In the genomic region with DNA sequence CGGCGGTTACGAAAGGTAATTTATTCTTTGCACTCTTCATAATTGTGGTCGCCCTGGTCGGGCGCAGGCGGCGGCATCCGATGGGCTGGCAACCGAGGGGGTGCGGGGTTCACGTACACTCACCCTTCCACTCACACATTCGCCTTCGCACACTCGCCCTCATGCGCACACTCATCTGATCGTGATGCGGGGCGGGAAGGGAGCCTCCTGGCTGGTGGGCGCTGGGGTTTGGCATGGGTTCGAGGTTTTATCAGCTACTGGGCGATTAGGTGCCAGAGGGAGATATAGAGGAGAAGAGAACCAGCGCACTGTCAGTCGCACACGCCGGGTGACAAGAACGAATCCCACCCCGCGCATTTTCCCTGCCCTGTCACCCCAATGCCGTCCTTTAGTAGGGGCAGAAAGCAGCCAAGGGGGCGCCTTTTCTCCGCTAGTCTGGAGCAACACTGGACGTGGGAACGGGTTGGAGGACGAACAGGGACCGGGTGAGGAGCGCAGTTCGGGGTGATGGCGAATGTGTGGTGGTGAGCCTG, we compare ENCODE assay signal across 8 mouse cellular contexts. TPM values are rescaled to one million over a fixed set of nuclear protein-coding genes. Genes with fewer than 3 reads are reported as not detected.
DNase-seq lines count a peak whose midpoint lies in the region; ATAC-seq and TF ChIP-seq lines count a peak whose summit lies in the region.

No protein-coding gene starts in this region.

- ATAC-seq in heart, embryonic 16.5 days (replicated peaks; ENCODE audit: extremely low read depth, insufficient read depth, low FRiP score) = no peak

- H3K27me3 ChIP-seq in heart, embryonic 16.5 days (ENCODE audit: control insufficient read depth, insufficient read depth, low read length) = peaks cover 4% of the 10 kb centered on the region; the same call in 1 of the 2 replicates

- H3K27ac ChIP-seq in embryonic fibroblast, embryonic 13.5 days (ENCODE audit: insufficient read depth, low read length) = no peak overlapping the region
- H3K27ac ChIP-seq in heart, embryonic 16.5 days (ENCODE audit: low read length) = no peak overlapping the region
- H3K27ac ChIP-seq in olfactory bulb, adult 2 months (ENCODE audit: insufficient read depth, low read depth, low read length) = peak overlapping the region; percentile 40

- DNase-seq in left cerebral cortex, adult 18-20 months (ENCODE audit: low spot score in 2 of 2) = peak; percentile 55 to 73
- DNase-seq in left cerebral cortex, adult 11 months (ENCODE audit: low spot score) = no peak
- peak; percentile 47 to 63 for DNase-seq in layer of hippocampus, adult 8-10 months (ENCODE audit: low spot score in 2 of 2)
- peak; percentile 31 for DNase-seq in lung, adult 2 months
- no peak for DNase-seq in spleen, adult 18-20 months

- peak overlapping the region; percentile 81 for H3K4me2 ChIP-seq in heart, embryonic 16.5 days (ENCODE audit: low read depth, low read length)

- no peaks in the 10 kb centered on the region for H3K36me3 ChIP-seq in heart, embryonic 16.5 days (ENCODE audit: control insufficient read depth, insufficient read depth)

- peak overlapping the region; percentile 68 for H3K4me3 ChIP-seq in embryonic fibroblast, embryonic 13.5 days (ENCODE audit: insufficient read depth, low read length)
- peak overlapping the region; percentile 81 for H3K4me3 ChIP-seq in heart, embryonic 16.5 days (ENCODE audit: low read length)
- peak overlapping the region; percentile 89 for H3K4me3 ChIP-seq in lung, adult 2 months (replicated peaks; ENCODE audit: extremely low read depth, low read depth, low read length)
- peak overlapping the region; percentile 97 for H3K4me3 ChIP-seq in olfactory bulb, adult 2 months (ENCODE audit: insufficient read depth, low read depth, low read length)

- TF ChIP-seq CTCF in embryonic fibroblast, embryonic 13.5 days (IDR thresholded peaks at IDR 0.05; ENCODE audit: borderline replicate concordance, insufficient read depth, low read length) = no peak
- no peak for TF ChIP-seq CTCF in lung, adult 2 months (IDR thresholded peaks at IDR 0.05; ENCODE audit: insufficient read depth, low read length)
- no peak for TF ChIP-seq CTCF in olfactory bulb, adult 2 months (IDR thresholded peaks at IDR 0.05; ENCODE audit: insufficient read depth, low read depth, low read length)

- H3K4me1 ChIP-seq in embryonic fibroblast, embryonic 13.5 days (ENCODE audit: control insufficient read depth, insufficient read depth, low read length) = peaks cover 2% of the 10 kb centered on the region; the same call in 1 of the 2 replicates
- peaks cover 3% of the 10 kb centered on the region for H3K4me1 ChIP-seq in heart, embryonic 16.5 days (ENCODE audit: control insufficient read depth, insufficient read depth, low read length)
- H3K4me1 ChIP-seq in lung, adult 2 months (ENCODE audit: control insufficient read depth, insufficient read depth, low read length) = no peaks in the 10 kb centered on the region
- H3K4me1 ChIP-seq in olfactory bulb, adult 2 months (ENCODE audit: control insufficient read depth, insufficient read depth, low read length) = 0 out of 2 replicates have a peak, but pooled peaks cover 2% of the 10 kb centered on the region

- TF ChIP-seq POLR2A in embryonic fibroblast, embryonic 13.5 days (IDR thresholded peaks at IDR 0.05; ENCODE audit: low read depth, low read length) = no peak; the same call in 1 of the 2 replicates
- TF ChIP-seq POLR2A in lung, adult 2 months (IDR thresholded peaks at IDR 0.05; ENCODE audit: borderline replicate concordance, extremely low read depth, low read depth, low read length) = no peak; the same call in 1 of the 2 replicates
- TF ChIP-seq POLR2A in olfactory bulb, adult 2 months (IDR thresholded peaks at IDR 0.05; ENCODE audit: insufficient read depth, low read depth, low read length) = no peak

- no peaks in the 10 kb centered on the region for H3K9me3 ChIP-seq in heart, embryonic 16.5 days (replicated peaks; ENCODE audit: control insufficient read depth, low read length)

- WGBS in heart, embryonic 16.5 days = under 1% methylated on average over 39 of the region's 39 CpGs
- WGBS in lung, adult 2 months = under 1% methylated on average over 39 of the region's 39 CpGs
- WGBS in olfactory bulb, adult 2 months = under 1% methylated on average over 39 of the region's 39 CpGs

- peak overlapping the region; percentile 57 for H3K9ac ChIP-seq in heart, embryonic 16.5 days (ENCODE audit: low read length)

RNA-seq across cellular contexts. Expression of a gene that starts 1.5 kb away (rescaled TPM):
- total RNA-seq in left cerebral cortex, adult 18-20 months (2021) = 100 to 1,000 TPM; 183 to 200 TPM
- 22.6 and 35.9 TPM in 2 replicates for polyA plus RNA-seq in embryonic fibroblast, embryonic 13.5 days (2011; ENCODE audit: insufficient read length, low read depth, missing spikeins)
- polyA plus RNA-seq in heart, embryonic 16.5 days (2015; fragmentation: Nextera tagmentation; extraction: Ambion mirVana) = 3.6 and 5.9 TPM in 2 replicates
- 100 to 1,000 TPM; 156 to 185 (median 171) TPM for total RNA-seq in layer of hippocampus, adult 8-10 months (2022)
- polyA plus RNA-seq in lung, adult 2 months (2012; rRNA removed) = 22.5 and 30.7 TPM in 2 replicates
- polyA plus RNA-seq in olfactory bulb, adult 2 months (2012; ENCODE audit: insufficient read depth, insufficient read length, low replicate concordance, missing spikeins) = not detected in 2 replicates

Comparison
In these comparisons a context has a peak if more than half of its experiments do, and no peak if none do; other contexts are left out.
1. DNase-seq: peak in left cerebral cortex, adult 18-20 months (2 of 2), layer of hippocampus, adult 8-10 months (2 of 2) and lung, adult 2 months (single experiment); none in left cerebral cortex, adult 11 months (single experiment) and spleen, adult 18-20 months (0 of 2).
2. Peak in every context shown above with its lines, with median percentiles within 50 percentile points of each other: H3K4me3 ChIP-seq.